Mouse (Mus musculus) gastrocnemius, postnatal 14 days (tissue): Measurements from ENCODE around the gene Wdfy2. TPM values are rescaled to one million over a fixed set of nuclear protein-coding genes. Genes with fewer than 3 reads are reported as not detected.

Source experiments
- DNase-seq: peaks from one replicate; pipeline ENCODE4 v3.0.0; 2021; ENCODE audit warnings: mixed read lengths
- intact Hi-C: fragments of 180-260 bp; cut with DNase I; formaldehyde crosslinking; loops from one replicate; pipeline ENCODE4 v1.15.1; 2025; ENCODE audit warnings: low total_unique reads
- total RNA-seq, 2 experiments: library from RNA; stranded (reverse); gene quantifications; 2 replicates each; pipeline ENCODE4 v1.2.3; 2021

The Wdfy2 gene
- total RNA-seq, 2 experiments from 2014 or later: 7.4 to 7.8 TPM

DNA sequence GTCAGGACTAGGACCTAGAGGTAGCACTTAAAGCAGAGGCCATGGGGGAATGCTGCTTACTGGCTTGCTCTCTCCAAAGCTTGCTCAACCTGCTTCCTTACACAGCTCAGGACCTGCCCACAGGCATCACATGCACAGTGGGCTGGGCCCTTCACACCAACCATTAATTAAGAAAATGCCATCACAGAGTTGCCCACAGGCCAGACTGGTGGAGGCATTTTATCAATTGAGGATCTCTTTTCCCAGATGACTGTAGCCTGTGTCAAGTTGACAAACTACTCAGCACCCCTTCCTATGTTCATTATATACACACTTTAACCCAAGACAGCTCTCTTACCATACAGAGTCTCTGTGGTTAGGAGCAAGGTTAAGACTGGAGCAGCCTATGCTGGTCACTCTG is 4.2 kb downstream of the Wdfy2 start:
- DNase-seq: no peak
- intact Hi-C loops: no loop called here

- DNase-seq: no peak
- intact Hi-C loops: no loop called here
Measured at GRCm38 (mm10) chr14:62842495-62842894, 5.0 kb downstream of the Wdfy2 start.

DNA sequence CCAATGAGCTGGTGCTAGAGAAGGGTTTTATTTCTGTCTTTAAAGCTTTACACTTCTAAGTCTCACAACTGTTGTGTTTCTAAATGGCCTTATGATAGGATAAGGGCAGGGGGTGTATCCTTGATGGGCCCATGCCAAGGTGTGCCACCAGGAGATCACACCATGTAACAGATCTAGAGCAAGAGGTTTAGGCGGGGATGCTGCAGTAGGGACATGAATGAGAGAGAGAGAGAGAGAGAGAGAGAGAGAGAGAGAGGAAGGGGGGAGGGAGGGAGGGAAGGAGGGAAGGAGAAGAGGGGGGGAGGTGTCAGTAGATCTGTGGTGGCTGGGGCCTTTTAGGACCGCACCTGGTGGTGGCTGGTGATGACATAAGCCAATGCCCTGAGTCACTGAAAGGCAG is 5.5 kb downstream of the Wdfy2 start:
- intact Hi-C loops: no loop called here
- DNase-seq: no peak

DNA sequence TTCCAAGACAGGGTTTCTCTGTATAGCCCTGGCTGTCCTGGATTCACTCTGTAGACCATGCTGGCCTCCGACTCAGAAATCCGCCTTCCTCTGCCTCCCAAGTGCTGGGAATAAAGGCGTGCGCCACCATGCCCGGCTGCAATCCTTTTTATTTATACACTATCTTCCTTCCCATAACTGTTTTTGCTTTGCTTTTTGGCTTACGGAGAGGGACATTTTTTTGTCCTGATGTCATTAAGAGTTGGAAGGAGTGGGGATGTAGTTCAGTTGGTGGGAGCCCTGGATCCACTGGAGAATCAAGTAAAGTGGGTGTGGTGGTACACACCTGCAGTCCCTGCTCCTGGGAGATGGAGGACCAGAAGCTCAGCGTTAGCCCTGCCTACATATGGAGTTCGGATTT is 6.7 kb downstream of the Wdfy2 start:
- DNase-seq: no peak
- intact Hi-C loops: no loop called here

GRCm38 (mm10) chr14:62845011-62845840 is 7.7 kb downstream of the Wdfy2 start:
- DNase-seq: peak; percentile 46
- intact Hi-C loops: no loop called here

- DNase-seq: peak; percentile 23
- intact Hi-C loops: no loop called here
Measured at GRCm38 (mm10) chr14:62850980-62851379, 13.5 kb downstream of the Wdfy2 start.

GRCm38 (mm10) chr14:62852840-62853239 is 15.4 kb downstream of the Wdfy2 start:
- intact Hi-C loops: no loop called here
- no peak for DNase-seq

- intact Hi-C loops: no loop called here
- no peak for DNase-seq
Measured at GRCm38 (mm10) chr14:62855077-62855835, 17.8 kb downstream of the Wdfy2 start.

GRCm38 (mm10) chr14:62855863-62856262 is 18.4 kb downstream of the Wdfy2 start:
- intact Hi-C loops: no loop called here

GRCm38 (mm10) chr14:62856490-62856889 is 19.0 kb downstream of the Wdfy2 start:
- no peak for DNase-seq
- intact Hi-C loops: no loop called here

More at GRCm38 (mm10) chr14:62855863-62856262, 18.4 kb downstream of the Wdfy2 start:
- no peak for DNase-seq

- DNase-seq: no peak
- intact Hi-C loops: no loop called here
Measured at GRCm38 (mm10) chr14:62857879-62858278, 20.4 kb downstream of the Wdfy2 start.

- DNase-seq: no peak
- intact Hi-C loops: no loop called here
Measured at GRCm38 (mm10) chr14:62858311-62858710, 20.8 kb downstream of the Wdfy2 start.

- no peak for DNase-seq
- intact Hi-C loops: no loop called here
Measured at GRCm38 (mm10) chr14:62862564-62862963, 25.1 kb downstream of the Wdfy2 start.

DNA sequence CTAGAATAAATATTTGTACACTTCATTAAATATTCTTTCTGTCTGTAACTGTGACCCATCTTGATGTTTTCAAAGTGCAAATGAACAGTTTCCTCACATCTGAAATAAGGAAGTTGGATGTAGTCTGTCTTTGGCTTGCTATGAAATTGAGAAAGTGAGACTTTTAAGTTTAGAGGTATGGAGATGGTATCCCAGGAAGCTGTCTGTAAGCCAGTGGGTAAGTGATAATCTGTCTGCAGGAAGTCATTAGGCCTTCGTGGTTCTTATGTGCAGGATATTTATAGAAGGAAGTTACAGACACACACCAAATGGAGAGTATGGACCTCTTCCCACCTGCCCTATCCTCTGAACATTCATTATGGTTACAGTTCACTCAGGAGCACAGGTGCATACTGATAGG is 26.8 kb downstream of the Wdfy2 start:
- intact Hi-C loops: no loop called here
- DNase-seq: no peak

- DNase-seq: no peak
- intact Hi-C loops: no loop called here
Measured at GRCm38 (mm10) chr14:62865405-62865804, 27.9 kb downstream of the Wdfy2 start.

- intact Hi-C loops: no loop called here
- DNase-seq: no peak
Measured at GRCm38 (mm10) chr14:62867069-62867468, 29.6 kb downstream of the Wdfy2 start.

- intact Hi-C loops: no loop called here
- no peak for DNase-seq
Measured at GRCm38 (mm10) chr14:62867576-62867975, 30.1 kb downstream of the Wdfy2 start.

- intact Hi-C loops: no loop called here
- DNase-seq: no peak
Measured at GRCm38 (mm10) chr14:62868254-62868653, 30.8 kb downstream of the Wdfy2 start.

DNA sequence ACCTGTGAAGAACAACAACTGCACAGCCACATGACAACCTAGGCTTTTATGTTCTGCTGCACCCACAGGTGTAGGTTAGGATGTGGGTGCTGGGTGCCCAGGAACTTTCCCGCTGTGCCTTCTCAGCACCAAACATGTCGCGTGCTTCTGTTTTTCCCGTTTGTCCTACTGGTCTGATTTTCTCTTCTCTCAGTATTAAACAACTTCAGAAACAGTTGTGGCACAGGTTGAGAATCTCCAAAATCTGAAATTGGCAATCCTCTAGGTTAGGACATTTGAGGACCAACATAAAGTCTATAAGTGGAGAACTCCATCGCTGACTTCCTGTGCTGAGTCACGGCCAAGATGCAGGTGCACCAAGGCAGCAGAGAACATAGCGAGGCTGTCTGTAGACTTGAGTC is 32.8 kb downstream of the Wdfy2 start:
- DNase-seq: no peak
- intact Hi-C loops: no loop called here

DNA sequence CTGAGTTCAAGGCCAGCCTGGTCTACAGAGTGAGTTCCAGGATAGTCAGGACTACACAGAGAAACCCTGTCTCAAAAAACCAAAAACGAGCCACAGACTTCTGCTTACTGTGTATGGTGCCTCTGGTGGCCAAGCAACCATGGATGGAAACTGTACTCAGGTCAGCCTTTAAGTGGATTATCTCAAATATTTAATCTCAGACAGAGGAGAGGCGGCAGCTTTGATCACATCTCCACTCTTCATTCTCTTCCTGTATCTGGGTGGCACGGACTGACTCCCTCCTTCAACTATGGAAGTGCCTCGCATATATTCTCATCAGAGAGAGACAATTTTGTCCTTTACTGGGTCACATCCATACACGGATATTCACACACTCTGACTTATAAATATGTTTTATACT is 34.0 kb downstream of the Wdfy2 start:
- DNase-seq: no peak
- intact Hi-C loops: no loop called here

- DNase-seq: no peak
- intact Hi-C loops: no loop called here
Measured at GRCm38 (mm10) chr14:62871932-62872331, 34.5 kb downstream of the Wdfy2 start.
